Mouse (Mus musculus) left cerebral cortex, adult 18-20 months (tissue): ENCODE results near the gene Mxra7. TPM values are rescaled to one million over a fixed set of nuclear protein-coding genes. Genes with fewer than 3 reads are reported as not detected.

Source experiments
- DNase-seq, 2 experiments: peaks; one replicate each; pipeline ENCODE4 v3.0.0; 2021 to 2022; ENCODE audit warnings: low spot score in 2 of 2, mixed read lengths in 1 of 2
- total RNA-seq, 2 experiments: library from RNA; stranded (reverse); gene quantifications; 2 replicates each; pipeline ENCODE4 v1.2.3; 2021

Mxra7 gene
- total RNA-seq, 2 experiments from 2014 or later: 17.5 to 20.2 TPM

DNA sequence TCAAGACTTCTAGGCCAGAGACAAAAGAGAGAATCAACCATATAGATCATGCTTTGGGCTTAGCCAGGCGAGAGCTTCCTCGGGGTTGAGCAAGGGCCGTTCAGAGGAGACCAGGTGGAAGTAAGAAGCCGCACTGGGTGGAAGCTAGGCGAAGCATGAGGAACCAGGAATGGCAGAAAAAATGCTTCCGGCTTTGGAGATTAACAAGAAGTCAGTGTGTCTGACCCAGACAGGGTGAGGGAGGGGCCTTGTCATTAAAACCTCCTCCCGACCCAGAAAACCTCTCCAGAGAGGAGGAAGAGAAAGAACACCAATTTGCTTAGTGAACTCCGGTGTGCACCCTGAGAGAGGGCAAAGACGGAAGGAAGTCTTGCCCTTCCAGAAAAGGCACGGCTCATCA is 43.6 kb downstream of the Mxra7 start:
- DNase-seq: no peak

DNA sequence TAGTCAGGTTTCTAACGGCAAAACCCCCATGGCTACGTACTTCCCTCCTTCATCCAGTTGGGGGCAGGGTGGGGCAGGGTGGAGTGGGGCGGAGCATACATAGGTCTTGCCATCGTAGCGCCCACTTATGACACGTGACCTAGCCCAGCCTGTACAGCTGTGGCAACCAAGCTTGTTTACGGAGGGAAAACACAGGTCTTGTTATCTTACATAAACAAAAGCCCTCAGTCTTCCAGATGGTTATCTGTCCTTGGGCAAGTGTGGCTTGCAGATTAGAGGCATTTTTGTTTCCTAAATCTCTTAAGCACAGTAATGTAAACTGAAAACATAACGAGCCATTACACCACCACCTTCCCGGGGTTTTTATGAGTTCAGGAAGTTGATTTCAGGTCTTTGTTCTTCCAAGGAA is 45.1 kb downstream of the Mxra7 start:
- no peak for DNase-seq

DNA sequence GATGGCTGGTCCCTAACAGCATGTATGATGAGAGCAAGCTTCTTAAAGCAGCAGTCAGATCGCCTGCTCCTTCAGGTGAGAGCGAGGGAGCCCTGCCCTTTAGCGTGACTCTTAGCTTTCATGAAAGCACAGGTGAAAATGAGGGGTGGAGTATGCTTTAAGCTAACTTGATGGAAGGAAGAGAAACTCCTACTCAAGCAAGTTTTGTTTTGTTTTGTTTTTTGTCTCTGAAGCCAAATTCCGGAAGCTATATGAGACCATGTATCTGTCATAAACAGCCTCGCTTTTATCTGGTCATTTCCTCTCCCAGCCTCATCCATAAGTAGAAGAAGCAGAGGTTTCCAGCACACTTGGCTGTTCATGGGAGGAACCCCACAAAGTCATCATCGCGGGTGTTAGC is 52.4 kb downstream of the Mxra7 start, which contains the start of gene St6galnac1:
Gene St6galnac1 (minus strand): TSS at position 101 of the 400 bp plus-strand sequence.
- no peak for DNase-seq

DNA sequence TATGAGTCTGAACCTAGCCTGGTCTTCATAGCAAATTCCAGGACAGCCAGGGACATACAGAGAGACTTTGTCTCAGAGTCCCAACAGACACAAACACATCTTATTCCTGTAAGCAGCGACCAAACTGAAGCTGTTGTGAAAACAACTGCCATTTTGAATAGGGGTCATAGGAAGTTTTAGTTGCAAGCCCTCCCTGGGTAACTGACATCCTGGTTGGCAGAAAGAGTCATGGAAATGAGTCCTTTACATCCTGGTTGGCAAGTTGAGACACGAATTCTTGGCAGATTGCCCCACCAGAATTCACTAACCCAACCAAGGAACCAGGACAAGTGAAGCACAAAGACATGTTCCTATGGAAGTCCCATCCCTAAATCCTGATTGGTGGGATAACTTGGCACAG is 54.6 kb downstream of the Mxra7 start:
- no peak for DNase-seq

DNA sequence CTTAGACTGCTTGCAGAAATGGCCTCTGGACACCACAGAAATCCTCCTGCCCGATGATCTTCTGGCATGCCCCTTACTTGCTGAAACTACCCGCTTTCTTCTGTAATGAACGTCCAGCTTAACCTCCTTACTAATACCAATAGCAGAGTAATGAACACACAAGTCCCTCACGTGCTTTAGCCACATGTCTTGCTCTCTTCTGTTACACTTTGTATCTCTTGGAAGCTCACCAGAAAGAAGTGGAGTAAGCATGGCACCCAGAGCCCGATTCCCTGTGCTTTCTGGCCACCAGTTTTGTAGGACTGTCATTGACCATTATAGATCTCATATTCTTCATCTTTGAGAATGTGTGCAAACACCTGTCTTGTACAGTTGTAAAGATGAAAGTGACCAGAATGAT is 58.0 kb downstream of the Mxra7 start:
- no peak for DNase-seq

DNA sequence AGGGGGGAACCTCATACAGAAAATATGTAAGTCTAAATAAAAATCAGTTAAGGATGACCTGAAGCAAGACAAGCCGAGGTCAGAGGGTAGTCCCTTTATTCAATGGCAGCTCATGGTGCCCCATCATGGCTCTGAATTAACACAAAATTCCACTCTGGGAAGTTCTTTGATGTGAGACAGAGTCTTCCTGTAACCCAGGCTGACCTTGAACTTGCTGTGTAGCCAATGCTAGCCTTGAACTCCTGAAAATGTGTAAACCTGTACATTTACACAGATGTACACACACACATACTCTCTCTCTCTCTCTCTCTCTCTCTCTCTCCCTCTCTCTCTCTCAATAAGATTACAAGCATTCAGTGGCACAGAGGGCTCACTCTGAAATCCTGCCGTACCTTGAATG is 62.9 kb downstream of the Mxra7 start:
- no peak for DNase-seq

DNA sequence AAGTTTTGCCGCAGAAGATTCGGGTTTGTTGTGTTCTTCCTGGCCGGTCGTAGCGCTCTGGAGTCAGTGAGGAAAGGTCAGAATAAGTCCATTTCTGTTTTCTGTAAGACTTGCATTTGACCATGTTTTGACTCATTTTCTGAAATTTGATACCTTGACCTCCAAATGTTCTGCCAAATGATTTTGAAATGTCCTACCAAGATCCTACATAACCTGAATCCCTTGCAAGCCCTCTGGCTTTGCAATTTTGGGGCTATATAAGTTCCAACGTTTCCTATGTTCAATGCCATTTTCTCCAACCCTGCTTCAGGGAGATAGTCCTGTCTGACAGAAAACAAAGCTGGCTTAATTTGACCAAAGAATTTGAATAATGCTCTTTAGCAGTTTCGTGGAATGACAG is 63.5 kb downstream of the Mxra7 start:
- DNase-seq: no peak

DNA sequence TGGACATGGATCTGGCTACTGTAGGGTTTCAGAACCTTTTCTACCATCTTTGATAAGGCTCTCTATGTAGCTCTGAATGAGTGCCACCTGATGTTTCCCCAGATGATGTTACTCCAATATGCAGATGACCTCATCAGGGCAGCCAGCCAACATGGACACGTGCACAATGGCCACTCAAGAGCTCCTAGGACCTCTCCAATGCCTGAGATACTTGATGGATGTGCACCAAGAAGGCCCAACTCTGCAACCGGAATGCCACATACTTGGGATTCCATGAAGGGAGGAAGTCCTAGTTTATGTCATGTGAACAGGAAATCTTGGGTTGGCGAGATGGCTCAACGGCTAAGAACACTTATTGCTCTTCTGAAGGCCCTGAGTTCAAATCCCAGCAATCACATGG is 72.7 kb downstream of the Mxra7 start:
- DNase-seq: no peak

DNA sequence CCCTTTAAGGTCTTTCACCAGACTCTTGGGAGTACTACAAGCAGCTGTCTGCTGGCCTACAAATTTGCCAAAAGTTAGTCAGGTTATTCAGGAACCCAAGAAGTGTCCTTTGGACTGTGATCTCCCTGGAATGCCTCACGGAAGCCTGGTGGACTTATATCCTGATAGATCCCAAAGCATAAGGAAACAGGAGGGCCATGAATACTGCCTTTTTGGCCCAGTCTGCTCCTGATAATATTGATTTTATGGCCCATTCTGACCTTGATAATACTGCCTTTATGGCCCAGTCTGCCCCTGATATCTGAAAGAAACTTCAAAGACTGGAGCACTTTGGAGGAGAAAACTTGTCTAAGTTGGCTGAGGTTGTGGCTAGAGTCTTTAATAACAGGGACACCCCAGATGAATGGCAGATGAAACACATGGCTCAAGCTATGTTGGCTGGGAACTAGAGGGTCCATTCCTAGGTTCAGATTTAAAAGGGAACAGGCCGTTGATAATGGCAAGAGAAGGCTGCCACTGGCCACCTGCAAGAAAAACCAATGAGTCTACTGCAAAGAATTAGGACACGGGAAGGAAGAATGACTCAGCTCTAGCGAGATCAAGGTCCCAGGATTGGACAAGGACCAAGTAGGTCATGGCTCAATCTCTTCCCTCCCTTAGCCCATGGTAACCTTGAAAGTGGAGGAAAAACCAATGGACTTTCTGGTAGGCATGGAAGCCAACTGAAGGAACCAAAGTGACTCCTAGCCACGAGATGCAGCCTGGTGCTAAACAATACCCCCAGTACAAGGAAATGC is 74.0 kb downstream of the Mxra7 start:
- no peak for DNase-seq

Other genes with a start within 250 kb of the Mxra7 start
- 100 to 1,000 TPM; 123 TPM for gene Ube2o, start 246.6 kb downstream of the Mxra7 start, total RNA-seq
- gene Aanat, start 241.6 kb downstream of the Mxra7 start, total RNA-seq: 1 to 10 TPM in 1 of 2 experiments, under 1 TPM in 1; 0.56 to 1.4 TPM
- gene Rhbdf2, start 201.0 kb downstream of the Mxra7 start, total RNA-seq: 1 to 10 TPM; 1.6 to 1.9 TPM
- gene Prcd, start 174.5 kb downstream of the Mxra7 start, total RNA-seq: 1 to 10 TPM; 3.7 to 7.9 TPM
- gene Cygb, start 173.7 kb downstream of the Mxra7 start, total RNA-seq: 10 to 100 TPM; 48.6 to 55.9 TPM
- gene St6galnac1, start 52.5 kb downstream of the Mxra7 start, total RNA-seq: not detected
- 10 to 100 TPM; 23.8 to 25.8 TPM for gene Mettl23, start 15.2 kb upstream of the Mxra7 start, total RNA-seq
- 10 to 100 TPM; 28.3 to 31.3 TPM for gene Jmjd6, start 15.4 kb upstream of the Mxra7 start, total RNA-seq
- gene Mfsd11, start 24.4 kb upstream of the Mxra7 start, total RNA-seq: 10 to 100 TPM; 40.3 to 44.9 TPM
- 100 to 1,000 TPM; 155 to 157 TPM for gene Srsf2, start 25.0 kb upstream of the Mxra7 start, total RNA-seq
- gene Mgat5b, start 90.8 kb upstream of the Mxra7 start, total RNA-seq: 10 to 100 TPM; 82.9 to 85.7 TPM